Mouse (Mus musculus): ENCODE results near the gene Tle3. TPM values are rescaled to one million over a fixed set of nuclear protein-coding genes. Genes with fewer than 3 reads are reported as not detected.

Tle3 gene
- total RNA-seq, 2 experiments from 2014 or later = 40.9 to 91.4 TPM

DNA sequence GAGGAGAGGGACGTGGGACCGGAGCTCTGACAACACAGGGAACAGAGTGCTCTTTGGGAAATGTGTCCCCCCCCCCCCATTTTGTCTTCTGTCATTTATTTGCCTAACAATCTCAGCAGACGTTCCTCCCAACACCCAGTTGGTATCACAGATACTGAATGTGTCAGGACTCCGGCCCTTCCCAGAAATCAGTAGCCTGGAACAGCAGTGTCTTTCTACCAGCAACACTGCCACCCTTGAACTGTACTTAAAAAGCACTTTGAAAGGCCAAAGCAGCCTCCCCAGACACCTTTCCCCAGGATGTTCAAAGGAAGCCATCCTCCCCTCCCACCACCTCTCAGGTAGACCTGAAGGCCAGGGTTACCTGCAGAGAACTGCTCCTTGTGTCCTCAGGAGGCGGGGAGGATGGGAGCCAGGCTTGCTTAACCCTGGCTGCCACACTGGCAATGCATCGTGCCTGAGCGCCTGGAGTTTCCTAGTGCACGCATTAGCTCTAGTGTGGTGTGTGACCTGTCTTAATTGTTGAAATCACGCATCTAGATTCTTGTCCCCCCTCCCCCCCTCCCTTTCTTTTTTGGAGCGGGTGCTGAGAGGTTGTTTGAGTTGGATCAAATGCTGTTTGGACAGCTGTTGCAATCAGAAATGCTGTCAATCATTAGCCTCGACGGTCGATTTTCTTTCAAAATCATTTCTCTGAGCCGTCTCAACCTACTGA is 16.7 kb downstream of the Tle3 start:
- no peak for ATAC-seq (replicated peaks; ENCODE audit: poor library complexity, severe bottlenecking)

DNA sequence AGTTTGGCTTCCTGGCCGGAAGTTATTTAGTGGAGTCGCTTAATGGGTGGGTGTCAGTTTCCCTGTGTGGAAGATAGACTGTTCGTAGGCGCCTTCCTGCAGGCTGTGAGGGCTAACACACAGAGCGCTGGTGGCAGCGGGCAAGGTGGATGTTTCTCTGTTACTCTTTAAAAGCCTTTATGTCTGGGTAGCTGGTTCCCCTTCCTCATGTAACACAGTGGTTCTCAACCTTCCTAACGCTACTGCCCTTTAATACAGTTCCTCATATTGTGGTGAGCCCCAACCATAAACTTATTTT is 17.2 kb downstream of the Tle3 start:
- peak; percentile 42 for ATAC-seq (replicated peaks; ENCODE audit: poor library complexity, severe bottlenecking)

DNA sequence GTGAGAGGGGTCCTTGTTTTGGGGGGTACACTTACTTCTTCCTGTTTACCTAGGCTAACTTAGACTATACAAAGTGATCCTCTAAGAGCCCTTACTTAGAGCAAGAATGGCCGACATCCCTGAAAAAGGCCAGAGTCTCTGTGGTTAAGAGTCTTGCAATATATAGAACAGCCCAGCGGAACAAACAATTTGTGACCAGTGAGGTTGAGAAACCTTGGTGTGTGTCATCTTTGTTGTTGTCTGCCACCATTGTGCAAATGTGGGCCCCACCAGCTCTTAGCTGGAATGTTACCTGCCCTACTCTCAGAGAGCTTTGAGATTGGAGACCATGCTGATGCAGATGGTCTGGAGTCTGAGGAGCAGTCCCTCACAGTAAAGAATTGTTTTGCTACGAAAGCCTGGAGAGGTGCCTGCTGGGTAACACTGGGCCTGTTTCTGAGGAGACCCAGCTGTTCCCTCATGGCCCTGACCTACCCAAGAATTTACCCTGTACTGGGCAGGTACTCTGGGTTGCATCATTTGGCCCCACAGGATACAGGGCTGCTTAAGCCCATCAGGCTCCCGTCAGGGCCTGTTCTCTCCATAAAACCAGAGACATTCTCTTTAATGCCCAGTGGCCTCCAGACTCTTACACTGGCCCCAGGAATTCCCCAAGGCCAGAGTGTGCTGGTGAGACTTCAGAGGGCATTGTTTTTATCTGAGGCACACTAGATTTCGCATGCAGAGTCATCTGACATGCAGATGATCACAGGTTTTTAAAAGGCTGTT is 19.6 kb downstream of the Tle3 start:
- ATAC-seq (replicated peaks; ENCODE audit: poor library complexity, severe bottlenecking) = peak; percentile 67

DNA sequence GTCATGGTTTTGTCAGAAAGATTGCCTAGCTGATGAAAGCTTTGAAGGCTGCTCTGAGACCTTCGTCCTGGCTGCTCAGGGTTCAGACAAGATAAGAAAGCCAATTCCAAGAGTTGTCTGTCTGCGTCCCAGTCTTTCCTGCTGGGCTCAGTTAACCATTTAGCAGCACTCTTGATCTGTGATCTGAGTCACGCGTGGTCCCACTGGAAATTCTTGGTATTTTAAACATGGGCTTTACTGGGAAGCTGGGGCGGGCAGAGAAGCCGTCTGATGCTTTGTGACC is 20.1 kb downstream of the Tle3 start:
- ATAC-seq (replicated peaks; ENCODE audit: poor library complexity, severe bottlenecking) = no peak

DNA sequence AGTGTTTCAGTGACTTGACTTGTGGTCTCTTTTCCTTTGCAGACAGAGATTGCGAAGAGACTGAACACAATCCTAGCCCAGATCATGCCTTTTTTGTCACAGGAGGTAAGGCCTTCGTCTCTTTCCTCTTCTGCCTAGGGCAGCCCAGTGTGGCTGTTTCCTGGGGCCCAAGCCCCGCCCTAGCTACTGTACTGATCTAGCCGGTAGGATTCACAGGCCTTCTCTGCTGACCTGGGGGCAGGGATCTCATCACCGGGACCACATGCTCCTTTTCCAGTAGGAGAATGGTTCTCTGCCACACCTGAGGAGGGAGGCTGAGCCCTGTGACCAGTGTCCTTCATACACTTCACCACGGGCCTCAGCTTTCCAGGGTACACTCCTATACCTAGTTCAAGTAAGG is 21.0 kb downstream of the Tle3 start:
- no peak for ATAC-seq (replicated peaks; ENCODE audit: poor library complexity, severe bottlenecking)

DNA sequence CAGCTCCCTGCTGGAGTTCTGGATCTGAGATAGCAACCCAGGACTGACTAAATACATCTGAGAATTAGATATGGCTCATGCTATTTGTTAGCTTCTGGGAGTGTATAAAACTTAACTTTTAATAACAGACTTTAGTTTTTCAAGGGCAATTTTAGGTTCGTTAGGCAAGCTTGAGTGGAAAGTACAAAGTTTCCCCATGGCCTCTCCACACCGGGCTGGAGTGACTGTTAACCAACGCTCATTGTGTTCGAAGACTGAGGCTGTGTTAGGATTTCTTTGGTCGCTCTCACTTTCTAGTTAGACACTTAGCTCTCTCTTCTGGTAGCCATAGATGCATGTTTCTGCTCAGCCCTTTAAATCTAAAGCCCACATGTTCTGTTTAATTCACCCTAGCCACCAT is 21.7 kb downstream of the Tle3 start:
- no peak for ATAC-seq (replicated peaks; ENCODE audit: poor library complexity, severe bottlenecking)

DNA sequence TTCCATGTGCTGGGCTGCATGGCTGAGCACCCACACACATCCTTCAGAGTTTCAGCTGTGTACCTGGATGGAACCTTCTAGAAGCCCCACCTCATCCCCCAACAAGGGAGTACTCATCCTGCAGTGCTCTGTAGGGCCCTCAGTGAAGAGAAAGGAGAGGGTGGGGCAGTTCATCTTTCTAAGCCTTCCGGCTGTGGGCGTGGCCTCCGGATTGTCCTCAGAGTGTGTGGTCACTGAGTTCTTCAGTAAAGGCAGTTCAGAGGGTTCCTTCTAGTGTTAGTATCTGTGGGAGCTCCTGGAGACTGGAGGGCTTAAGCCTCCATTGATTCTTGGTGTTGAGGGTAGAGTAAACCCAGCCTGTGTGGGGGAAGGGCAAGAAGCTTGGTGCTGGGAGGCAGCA is 22.9 kb downstream of the Tle3 start:
- ATAC-seq (replicated peaks; ENCODE audit: poor library complexity, severe bottlenecking) = no peak

DNA sequence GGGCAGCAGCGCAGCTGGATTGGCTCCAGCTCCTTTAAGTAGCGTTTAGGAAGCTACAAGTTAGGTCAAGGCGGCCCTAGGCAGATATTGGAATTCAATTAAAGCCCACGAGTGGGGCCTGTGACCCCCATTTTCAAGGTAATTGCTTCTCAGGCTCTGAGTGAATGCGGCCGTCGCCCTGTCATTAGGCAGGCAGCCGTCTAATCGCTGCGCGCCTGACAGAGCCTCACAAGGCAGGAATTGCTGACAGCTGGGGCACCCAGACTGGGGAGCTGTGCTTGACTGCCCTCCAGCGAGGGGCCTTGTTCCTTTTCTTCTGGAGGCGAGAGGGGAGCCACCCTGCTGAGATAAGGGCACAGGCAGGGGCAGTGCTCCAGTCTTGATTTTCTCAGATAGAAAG is 24.3 kb downstream of the Tle3 start:
- ATAC-seq (replicated peaks; ENCODE audit: poor library complexity, severe bottlenecking) = no peak

DNA sequence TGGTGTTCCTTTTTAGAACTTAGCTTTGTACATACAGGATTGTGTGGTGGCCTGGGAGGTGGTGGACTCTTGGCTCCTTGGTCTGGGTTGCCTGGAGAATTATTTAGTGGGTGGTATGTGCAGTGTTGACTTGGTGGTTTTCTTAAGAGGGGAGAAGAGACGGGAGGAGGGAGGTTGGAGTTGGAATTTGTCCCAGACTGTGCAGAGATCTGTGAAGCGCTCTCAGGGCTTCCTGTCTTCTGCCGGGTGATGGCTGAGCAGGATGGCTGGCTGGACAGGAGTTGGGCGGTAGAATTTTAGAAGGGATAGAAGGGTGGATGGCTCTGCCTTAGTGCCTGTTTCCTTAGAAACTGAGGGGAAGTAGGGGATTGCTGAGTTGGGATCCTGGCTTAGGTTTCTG is 25.0 kb downstream of the Tle3 start:
- no peak for ATAC-seq (replicated peaks; ENCODE audit: poor library complexity, severe bottlenecking)

DNA sequence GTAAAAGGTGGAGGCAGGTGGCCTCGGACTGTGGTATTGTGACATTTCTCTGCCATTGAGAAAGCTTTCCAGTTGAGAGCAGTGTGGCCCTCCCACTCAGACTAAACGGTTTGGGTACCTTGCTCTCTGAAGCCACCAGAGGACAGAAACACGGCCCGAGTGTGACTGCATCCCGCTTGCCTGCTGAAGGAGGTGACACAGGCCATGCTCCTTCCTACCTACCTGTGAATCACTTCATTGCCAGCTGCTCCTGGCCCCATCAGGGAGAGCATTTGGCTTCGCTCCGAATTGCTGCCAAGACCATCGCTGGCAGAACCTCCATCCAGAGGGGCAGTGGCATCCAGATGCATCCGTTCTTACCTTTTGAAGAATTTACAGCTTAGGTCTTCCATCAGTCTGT is 26.0 kb downstream of the Tle3 start:
- ATAC-seq (replicated peaks; ENCODE audit: poor library complexity, severe bottlenecking) = no peak

DNA sequence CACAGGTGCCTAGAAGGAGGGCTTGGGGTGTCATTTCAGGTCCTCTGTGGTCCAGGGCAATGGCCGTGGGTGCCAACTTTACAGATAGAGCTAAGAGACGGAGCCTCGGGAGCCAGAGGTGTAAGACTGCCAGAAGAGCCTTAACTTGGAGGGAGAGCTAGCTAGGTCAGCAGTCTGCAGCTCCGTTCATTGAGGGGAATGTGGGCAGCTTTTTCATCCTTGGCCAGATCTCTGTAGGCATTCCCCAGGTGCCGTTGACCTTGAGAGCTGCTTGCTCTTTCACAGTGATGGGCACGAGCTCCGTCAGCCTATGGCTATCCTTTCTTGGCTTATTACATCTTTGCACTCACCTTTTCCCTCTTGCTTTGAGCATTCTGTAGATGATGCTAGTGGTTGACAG is 28.0 kb downstream of the Tle3 start:
- no peak for ATAC-seq (replicated peaks; ENCODE audit: poor library complexity, severe bottlenecking)

DNA sequence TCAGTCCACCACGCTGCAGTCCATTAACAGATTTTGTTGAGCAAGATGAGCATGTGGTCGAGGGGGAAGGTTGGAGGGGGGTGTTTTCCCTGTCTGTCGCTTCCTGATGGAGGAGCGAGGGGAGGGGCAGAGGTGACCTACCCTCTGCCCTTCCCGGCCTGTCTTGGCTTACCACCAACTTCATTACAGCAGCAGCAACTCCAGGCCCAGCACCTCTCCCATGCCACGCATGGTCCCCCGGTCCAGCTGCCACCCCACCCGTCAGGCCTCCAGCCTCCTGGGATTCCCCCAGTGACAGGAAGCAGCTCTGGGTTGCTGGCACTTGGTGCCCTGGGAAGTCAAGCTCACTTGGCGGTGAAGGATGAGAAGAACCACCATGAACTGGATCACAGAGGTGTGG is 29.5 kb downstream of the Tle3 start:
- ATAC-seq (replicated peaks; ENCODE audit: poor library complexity, severe bottlenecking) = no peak

DNA sequence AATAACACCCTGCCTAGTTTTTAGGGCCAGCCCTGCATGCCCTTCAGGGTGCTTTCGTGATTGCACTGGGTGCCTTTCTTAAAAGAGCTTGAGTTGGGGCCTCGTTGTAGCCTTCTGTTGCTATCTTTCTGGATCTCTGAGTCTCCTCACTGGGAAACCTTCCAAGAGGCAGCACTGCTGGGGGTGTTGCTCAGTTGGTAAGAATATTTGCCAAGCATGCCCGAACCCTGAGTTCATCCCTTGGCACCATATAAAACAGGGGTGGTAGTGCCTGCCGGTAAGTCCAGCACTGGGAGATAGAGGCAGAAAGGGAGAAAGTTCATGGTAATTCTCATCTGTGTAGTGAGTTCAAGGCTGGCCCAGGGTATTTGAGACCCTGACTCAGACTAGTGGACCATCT is 30.1 kb downstream of the Tle3 start:
- ATAC-seq (replicated peaks; ENCODE audit: poor library complexity, severe bottlenecking) = no peak

DNA sequence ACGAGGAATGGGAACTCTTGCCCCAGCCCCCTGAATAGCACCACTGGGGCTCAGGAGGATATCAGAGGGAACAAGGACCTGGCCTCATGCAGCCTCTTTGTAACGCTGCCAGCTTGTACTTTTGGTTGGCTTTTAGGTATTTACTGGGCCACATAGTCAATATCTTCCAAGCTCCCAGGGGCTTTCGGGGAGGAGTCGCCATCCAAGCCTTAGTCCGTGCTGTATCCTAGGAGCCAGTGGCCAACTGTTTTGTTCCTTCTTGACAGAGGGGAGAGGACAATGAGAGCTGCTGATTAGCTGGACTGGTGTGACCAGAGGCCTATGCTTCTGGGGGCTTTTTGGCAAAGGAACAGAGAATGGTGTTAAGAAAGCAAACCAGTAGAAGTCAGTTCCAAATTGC is 30.6 kb downstream of the Tle3 start:
- ATAC-seq (replicated peaks; ENCODE audit: poor library complexity, severe bottlenecking) = no peak

DNA sequence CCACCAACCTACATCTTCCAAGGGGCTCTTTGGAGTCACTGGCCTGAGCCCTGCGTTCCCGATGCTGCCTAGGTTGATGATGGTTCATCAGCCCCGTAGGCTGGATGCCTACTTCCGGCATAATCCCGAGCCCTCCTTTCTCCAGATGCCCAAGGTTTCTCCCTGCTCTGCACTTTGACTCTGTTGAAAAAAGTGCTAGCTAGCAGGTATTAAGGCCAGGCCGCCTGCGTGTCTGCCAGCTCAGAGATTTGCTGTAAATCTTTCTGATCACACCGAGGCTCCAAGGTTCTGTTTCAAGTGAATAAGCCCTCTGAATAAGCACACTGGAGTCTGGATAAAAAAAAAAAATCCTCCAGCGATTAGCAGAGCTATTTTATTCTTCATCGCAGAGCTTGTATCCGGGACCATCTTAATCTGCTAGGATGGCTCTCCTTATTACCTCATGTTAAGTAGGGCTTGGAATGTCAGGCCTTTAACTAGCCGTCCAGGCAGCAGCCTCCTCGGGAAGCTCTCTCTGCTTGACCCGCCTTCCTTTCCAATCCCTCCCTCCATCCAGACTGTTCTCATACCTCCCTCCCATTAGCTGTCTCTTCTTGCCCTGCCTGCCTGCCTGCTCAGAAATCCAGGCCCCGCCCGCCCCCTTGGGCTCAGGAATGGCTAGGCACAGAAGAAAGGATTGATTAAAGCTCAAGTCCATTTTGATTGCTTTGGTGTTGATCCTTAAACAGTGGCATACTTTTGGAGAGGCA is 31.9 kb downstream of the Tle3 start:
- no peak for ATAC-seq (replicated peaks; ENCODE audit: poor library complexity, severe bottlenecking)

DNA sequence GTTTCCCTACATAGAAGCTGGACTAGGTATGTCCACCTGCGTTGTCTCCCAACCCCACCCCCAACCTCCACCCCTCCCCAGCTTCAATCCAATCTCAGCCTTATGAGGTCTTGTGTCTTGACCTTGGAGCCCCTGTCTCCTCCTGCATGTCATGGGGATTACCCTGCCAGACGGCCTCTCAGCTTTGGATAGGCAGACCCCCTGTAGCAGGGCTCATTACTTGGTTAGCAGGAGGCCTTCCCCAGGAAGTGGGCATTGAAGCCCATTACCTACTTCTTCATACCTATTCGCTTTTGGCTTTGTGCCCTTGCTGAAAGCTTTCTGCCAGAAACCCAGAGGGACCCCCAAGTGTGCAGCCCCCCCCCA is 32.4 kb downstream of the Tle3 start:
- ATAC-seq (replicated peaks; ENCODE audit: poor library complexity, severe bottlenecking) = no peak

DNA sequence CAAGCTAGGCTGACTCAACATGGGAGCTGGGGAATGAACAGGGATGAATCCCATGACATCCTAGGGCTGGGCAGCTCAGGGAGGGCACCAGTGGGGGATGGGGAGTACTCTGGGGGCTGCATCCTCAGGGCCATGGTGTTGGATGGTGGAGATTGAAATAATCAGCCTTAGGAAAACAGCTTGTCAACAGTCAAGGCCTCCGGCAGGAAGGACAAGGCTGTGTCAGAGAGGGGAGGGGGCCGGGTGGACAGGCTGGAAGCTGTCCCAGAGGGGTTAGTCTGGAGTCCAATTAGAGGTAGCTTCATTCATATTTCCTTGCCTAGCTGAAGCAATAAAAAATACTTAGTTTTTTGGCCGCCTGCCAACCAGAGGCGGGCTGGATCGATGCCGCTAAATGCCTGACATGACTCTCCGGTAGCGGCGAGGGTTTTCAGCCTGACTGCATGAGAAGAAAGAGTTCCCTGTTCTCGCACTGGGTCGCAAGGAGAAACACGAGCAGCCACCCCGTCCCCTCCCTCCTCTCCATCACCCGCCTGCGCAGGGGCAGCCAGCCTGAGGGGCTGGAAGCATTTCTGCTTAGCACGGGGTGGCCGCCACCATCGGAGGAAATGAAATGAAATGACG is 32.9 kb downstream of the Tle3 start:
- no peak for ATAC-seq (replicated peaks; ENCODE audit: poor library complexity, severe bottlenecking)

DNA sequence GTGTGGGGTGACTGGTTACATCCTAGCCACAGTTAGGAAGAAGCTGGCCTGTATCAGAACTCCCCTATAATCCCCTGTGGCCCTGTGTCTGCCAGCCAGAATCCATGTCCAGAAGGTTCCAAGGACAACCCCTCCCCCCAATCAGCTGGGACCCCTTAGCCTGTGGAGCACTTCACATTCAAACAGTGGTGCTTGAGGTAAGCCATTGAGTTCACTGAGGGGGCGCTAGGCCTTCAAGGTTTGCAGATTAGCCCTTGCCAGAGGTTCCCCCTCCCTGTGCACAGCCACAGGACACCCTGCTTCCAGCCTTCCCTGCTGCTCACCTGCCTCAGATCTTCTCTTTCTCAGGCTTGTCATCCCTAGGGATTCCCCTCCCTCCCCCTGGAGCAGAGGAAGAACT is 34.2 kb downstream of the Tle3 start:
- no peak for ATAC-seq (replicated peaks; ENCODE audit: poor library complexity, severe bottlenecking)

DNA sequence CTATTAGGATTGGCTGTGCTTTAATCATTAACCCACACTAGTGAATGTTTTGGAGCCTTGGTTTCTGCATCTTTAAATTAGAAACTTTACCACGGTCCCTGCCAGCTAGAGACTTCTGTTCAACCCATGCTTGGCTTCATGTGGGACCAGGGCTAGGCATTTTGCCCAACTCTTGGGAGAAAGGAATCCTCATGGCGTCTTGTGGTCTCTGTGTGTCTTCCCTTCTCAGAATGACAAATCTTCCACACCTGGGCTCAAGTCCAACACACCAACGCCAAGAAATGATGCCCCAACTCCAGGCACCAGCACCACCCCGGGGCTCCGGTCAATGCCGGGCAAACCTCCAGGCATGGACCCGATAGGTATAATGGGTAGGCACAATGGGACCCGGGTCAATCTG is 36.9 kb downstream of the Tle3 start:
- no peak for ATAC-seq (replicated peaks; ENCODE audit: poor library complexity, severe bottlenecking)

DNA sequence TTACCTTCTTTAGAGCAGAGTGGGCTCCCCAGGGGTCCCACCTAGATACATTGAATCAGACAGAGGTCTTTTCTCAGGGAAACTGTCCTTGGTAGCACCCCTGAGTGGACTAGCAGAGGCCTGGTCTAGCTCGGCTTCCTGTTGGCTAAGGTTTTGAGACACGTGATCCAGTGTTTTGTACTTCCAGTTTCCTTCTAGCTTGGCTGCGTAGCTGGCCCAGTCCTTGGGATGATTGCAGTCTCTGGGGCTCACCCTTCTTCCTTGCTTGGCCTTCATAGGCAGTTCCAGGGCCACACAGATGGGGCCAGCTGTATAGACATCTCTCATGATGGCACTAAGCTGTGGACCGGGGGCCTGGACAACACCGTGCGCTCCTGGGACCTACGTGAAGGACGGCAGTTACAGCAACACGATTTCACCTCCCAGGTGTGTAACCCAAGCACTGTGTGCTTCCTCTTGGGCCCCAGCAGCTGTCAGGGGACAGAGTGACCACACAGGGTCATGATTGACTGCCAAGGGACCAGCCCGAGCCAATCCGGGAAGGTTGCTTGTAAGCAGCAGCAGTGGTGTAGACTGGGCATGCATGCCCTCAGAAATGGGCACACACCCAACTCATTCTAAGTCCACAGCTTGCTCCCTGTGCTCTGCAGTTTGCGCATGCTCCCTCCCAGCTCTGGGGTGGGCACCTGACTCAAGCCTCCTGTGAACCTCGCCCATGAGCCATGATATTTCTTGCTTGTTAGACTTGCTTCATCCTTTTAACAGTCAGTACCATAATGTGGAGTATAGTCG is 41.7 kb downstream of the Tle3 start:
- ATAC-seq (replicated peaks; ENCODE audit: poor library complexity, severe bottlenecking) = no peak

DNA sequence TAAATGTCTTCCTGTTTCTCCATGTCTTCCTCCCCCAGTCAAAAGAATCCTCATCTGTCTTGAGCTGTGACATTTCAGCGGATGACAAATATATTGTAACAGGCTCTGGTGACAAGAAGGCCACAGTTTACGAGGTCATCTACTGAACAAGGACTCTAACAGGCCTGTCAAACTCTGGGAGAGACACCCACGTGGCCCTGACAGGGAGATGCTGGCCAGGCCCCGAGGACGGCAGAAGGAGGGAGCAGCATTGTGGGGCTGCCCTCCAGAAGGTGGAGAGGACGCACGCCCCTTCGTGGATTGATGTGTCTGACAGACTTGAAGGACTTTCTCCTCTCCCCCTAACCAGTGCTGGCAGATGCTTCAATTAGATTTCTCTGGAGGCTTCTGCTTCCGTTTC is 44.4 kb downstream of the Tle3 start:
- ATAC-seq (replicated peaks; ENCODE audit: poor library complexity, severe bottlenecking) = no peak

All from granulocyte monocyte progenitor cell, adult 5-6 weeks (primary cell).